Mouse (Mus musculus) hindbrain, embryonic 14.5 days (tissue): Measurements from ENCODE around the gene Sfrp4. TPM values are rescaled to one million over a fixed set of nuclear protein-coding genes. Genes with fewer than 3 reads are reported as not detected.

Experiments
- ATAC-seq: fragments of 200-750 bp; cut with Nextera tagmentation; 2 replicates; pipeline ENCODE4 v1.8.0; 2017; ENCODE audit warnings: moderate number of reproducible peaks, mild to moderate bottlenecking, moderate TSS enrichment, moderate library complexity; ENCODE audit not compliant: low FRiP score
- DNase-seq: peaks from one replicate; pipeline ENCODE4 v3.0.0-alpha.2; 2015; ENCODE audit warnings: low spot score
- H3K27ac ChIP-seq: fragments of 300-500 bp; sonication (generic); 2 replicates; pipeline ENCODE4 v1.5.1; 2014; ENCODE audit warnings: mild to moderate bottlenecking, moderate library complexity
- H3K27me3 ChIP-seq: fragments of 300-500 bp; sonication (generic); 2 replicates; pipeline ENCODE4 v1.6.1; 2014; ENCODE audit warnings: mild to moderate bottlenecking, low read length, mixed read lengths; ENCODE audit not compliant: control insufficient read depth, insufficient read depth
- H3K36me3 ChIP-seq: fragments of 300-500 bp; sonication (generic); replicated peaks from 2 replicates; pipeline ENCODE4 v1.6.1; 2014; ENCODE audit not compliant: control insufficient read depth, insufficient read depth
- H3K4me1 ChIP-seq: fragments of 300-500 bp; sonication (generic); replicated peaks from 2 replicates; pipeline ENCODE4 v1.6.1; 2014; ENCODE audit warnings: antibody characterized with exemption, low read length, mixed read lengths; ENCODE audit not compliant: control insufficient read depth, insufficient read depth
- H3K4me2 ChIP-seq: fragments of 300-500 bp; sonication (generic); replicated peaks from 2 replicates; pipeline ENCODE4 v1.6.1; 2014; ENCODE audit warnings: mild to moderate bottlenecking, moderate library complexity
- H3K4me3 ChIP-seq: fragments of 300-500 bp; sonication (generic); replicated peaks from 2 replicates; pipeline ENCODE4 v1.5.1; 2014; ENCODE audit warnings: mild to moderate bottlenecking, low read length
- H3K9ac ChIP-seq: fragments of 300-500 bp; sonication (generic); 2 replicates; pipeline ENCODE4 v1.6.1; 2014
- H3K9me3 ChIP-seq: fragments of 300-500 bp; sonication (generic); 2 replicates; pipeline ENCODE4 v1.6.1; 2016; ENCODE audit warnings: low read length; ENCODE audit not compliant: control insufficient read depth
- whole genome bisulfite sequencing: fragments of 180-500 bp; shearing (Covaris S2); extraction: QIAGEN DNeasy Blood & Tissue Kit; methylation state at CpG from one replicate; pipeline ENCODE4 v1.1.7; 2014; 5-methylcytosine and 5-hydroxymethylcytosine counted together
- polyA plus RNA-seq: library from polyadenylated mRNA; unstranded; fragments of >200 nt; fragmentation: Nextera tagmentation; extraction: Ambion mirVana; gene quantifications from 2 replicates; pipeline ENCODE4 v1.2.1, GENCODE M21; 2014

Sfrp4 gene
- polyA plus RNA-seq, 1 experiment from 2014 or later, result 4.4 TPM

DNA sequence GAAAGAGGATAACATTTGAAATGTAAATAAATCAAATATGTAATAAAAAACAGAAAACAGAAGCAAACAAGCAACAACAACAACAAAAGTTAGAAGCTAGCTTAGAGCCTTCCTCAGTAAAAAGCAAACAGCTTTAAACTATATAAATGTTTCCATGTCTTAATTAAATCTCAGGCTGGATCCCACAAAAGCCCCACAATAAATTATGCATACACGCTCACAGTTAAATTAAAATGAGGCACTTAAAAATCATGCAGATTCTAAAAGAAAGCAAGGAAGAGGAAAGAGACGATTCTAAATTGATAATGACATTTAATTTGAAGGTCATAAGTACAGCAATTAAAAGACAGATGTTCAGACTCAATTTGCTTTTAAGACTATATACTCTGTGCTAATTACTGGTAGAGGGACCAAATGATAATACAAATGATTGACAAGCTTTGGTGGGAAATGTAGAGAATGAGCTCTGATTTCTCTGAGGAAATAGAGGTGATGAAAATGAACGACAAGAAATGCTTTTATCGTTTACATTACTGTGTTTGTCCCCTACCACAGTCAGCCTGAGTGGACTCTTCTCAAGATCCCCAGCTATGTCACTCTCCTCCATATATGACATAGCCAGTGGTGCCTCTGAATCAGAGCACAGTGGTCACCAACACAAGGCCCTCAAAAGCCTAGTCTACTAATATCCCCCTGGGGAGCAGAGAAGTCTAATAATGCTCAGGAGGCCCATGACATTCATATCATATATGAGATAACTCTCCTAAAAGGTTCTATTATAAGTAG lies 45.6 kb downstream of the Sfrp4 start:
- DNase-seq (no peak), ATAC-seq (no peak)
- 65% methylated on average over 4 of the region's 4 CpGs for WGBS
- Histone ChIP-seq H3K4me1 (no peaks in the 10 kb centered on the region), H3K4me2 (no peak overlapping the region), H3K9me3 (no peaks in the 10 kb centered on the region), H3K4me3 (no peak overlapping the region), H3K36me3 (no peaks in the 10 kb centered on the region), H3K9ac (no peak overlapping the region), H3K27me3 (no peaks in the 10 kb centered on the region), H3K27ac (no peak overlapping the region)

GRCm38 (mm10) chr13:19674025-19674424 lies 51.1 kb downstream of the Sfrp4 start:
- H3K9ac ChIP-seq, result no peak overlapping the region
- ATAC-seq (no peak), DNase-seq (no peak)
- WGBS, result 81% methylated on average over 3 of the region's 3 CpGs
- H3K27ac ChIP-seq, result no peak overlapping the region
- H3K9me3 ChIP-seq, result no peaks in the 10 kb centered on the region
- H3K4me3 ChIP-seq, result no peak overlapping the region
- H3K4me2 ChIP-seq, result no peak overlapping the region
- no peaks in the 10 kb centered on the region for H3K36me3 ChIP-seq
- H3K4me1 ChIP-seq, result no peaks in the 10 kb centered on the region
- H3K27me3 ChIP-seq, result no peaks in the 10 kb centered on the region

GRCm38 (mm10) chr13:19674601-19675000 lies 51.7 kb downstream of the Sfrp4 start:
- H3K9ac ChIP-seq, result no peak overlapping the region
- H3K4me1 ChIP-seq, result no peaks in the 10 kb centered on the region
- ATAC-seq, result no peak

More at GRCm38 (mm10) chr13:19674601-19675000, 51.7 kb downstream of the Sfrp4 start:
- no peak overlapping the region for H3K4me2 ChIP-seq
- H3K36me3 ChIP-seq, result no peaks in the 10 kb centered on the region
- no peaks in the 10 kb centered on the region for H3K27me3 ChIP-seq
- no peak overlapping the region for H3K27ac ChIP-seq
- H3K9me3 ChIP-seq, result no peaks in the 10 kb centered on the region
- no peak for DNase-seq
- H3K4me3 ChIP-seq, result no peak overlapping the region

Other genes starting within 250 kb of the Sfrp4 start
- 214 and 223 TPM in 2 replicates for gene Stard3nl, start 227.3 kb upstream of the Sfrp4 start, polyA plus RNA-seq
- gene Epdr1, start 3.2 kb upstream of the Sfrp4 start, polyA plus RNA-seq, result 22.5 and 26.6 TPM in 2 replicates
- gene Nme8, start 74.7 kb downstream of the Sfrp4 start, polyA plus RNA-seq, result 0.17 TPM in 1 of 2 replicates, not detected in the other
- 0.11 and 0.12 TPM in 2 replicates for gene Gpr141, start 201.2 kb downstream of the Sfrp4 start, polyA plus RNA-seq